In the genomic region with DNA sequence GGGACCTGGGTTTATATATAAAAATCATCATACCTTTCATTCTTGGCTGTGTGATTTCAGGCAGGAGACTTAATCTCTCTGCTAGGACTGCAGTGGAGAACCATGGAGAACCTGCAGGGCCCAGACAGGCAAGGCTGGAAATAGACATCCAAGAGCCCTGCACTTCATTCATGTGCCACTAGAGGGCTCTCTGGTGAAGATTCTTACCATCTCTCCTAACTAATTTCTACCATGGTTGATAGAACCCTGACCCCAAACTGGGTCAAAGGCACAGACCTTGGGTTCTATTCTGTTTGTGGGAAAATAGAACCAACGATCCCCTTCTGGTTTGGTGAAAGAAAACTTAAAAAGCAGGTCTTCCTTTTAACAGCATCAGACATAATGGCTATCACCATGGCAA, we compare ENCODE assay signal across 8 mouse cellular contexts. TPM values are rescaled to one million over a fixed set of nuclear protein-coding genes. Genes with fewer than 3 reads are reported as not detected.
DNase-seq lines count a peak whose midpoint lies in the region; ATAC-seq and TF ChIP-seq lines count a peak whose summit lies in the region.

No protein-coding gene starts in this region.

- no peaks in the 10 kb centered on the region for H3K27me3 ChIP-seq in forebrain, embryonic 12.5 days

- H3K9me3 ChIP-seq in forebrain, embryonic 12.5 days: no peaks in the 10 kb centered on the region

- H3K27ac ChIP-seq in forebrain, embryonic 12.5 days: no peak overlapping the region

- H3K9ac ChIP-seq in forebrain, embryonic 12.5 days: no peak overlapping the region

- peak; percentile 77; the same call in 1 of the 2 replicates for TF ChIP-seq CTCF in brain, embryonic 14.5 days (IDR thresholded peaks at IDR 0.05; ENCODE audit: borderline replicate concordance, extremely low read depth, insufficient read depth, insufficient read length)

- TF ChIP-seq POLR2A in brain, embryonic 14.5 days (IDR thresholded peaks at IDR 0.05; ENCODE audit: borderline replicate concordance, extremely low read depth, insufficient read depth, insufficient read length, poor library complexity, severe bottlenecking): no peak

- WGBS in forebrain, embryonic 12.5 days: 3% methylated on average over 1 of the region's 1 CpGs

- no peak overlapping the region for H3K4me2 ChIP-seq in forebrain, embryonic 12.5 days

- peak; percentile 30; the same call in 1 of the 2 replicates for ATAC-seq in forebrain, embryonic 12.5 days (ENCODE audit: low FRiP score)

- peak; percentile 76 for DNase-seq in adrenal gland, postnatal 10 days
- no peak for DNase-seq in adrenal gland, adult 18-20 months (ENCODE audit: low spot score in 2 of 2)
- DNase-seq in A20 (ENCODE audit: low read depth, low spot score): peak; percentile 72
- DNase-seq in brain, embryonic 14.5 days (ENCODE audit: low read depth): peak; percentile 74
- DNase-seq in kidney, postnatal 14 days: peak; percentile 80
- peak; percentile 68 for DNase-seq in lung, postnatal 25 days (ENCODE audit: low spot score)
- peak; percentile 39 to 67 for DNase-seq in spleen, postnatal 14 days (ENCODE audit: low spot score in 2 of 2)

- no peak overlapping the region for H3K4me3 ChIP-seq in forebrain, embryonic 12.5 days (replicated peaks)

- H3K36me3 ChIP-seq in forebrain, embryonic 12.5 days (replicated peaks): no peaks in the 10 kb centered on the region

- peaks cover 19% of the 10 kb centered on the region for H3K4me1 ChIP-seq in forebrain, embryonic 12.5 days

RNA-seq across cellular contexts. Expression of a gene that starts 6.9 kb away (rescaled TPM):
- total RNA-seq in adrenal gland, postnatal 10 days (2021): 100 to 1,000 TPM; 224 to 252 TPM
- total RNA-seq in adrenal gland, adult 18-20 months (2021): 100 to 1,000 TPM; 227 to 234 TPM
- polyA plus RNA-seq in brain, embryonic 14.5 days (2012; rRNA removed): 580 and 837 TPM in 2 replicates
- polyA plus RNA-seq in forebrain, embryonic 12.5 days (2016; fragmentation: Nextera tagmentation; extraction: Ambion mirVana): 227 and 234 TPM in 2 replicates

RNA-seq across cellular contexts. Expression of a gene that starts 13.6 kb away (rescaled TPM):
- total RNA-seq in adrenal gland, postnatal 10 days (2021): 10 to 100 TPM; 18.3 to 23.9 TPM
- 10 to 100 TPM; 24.4 to 33.3 TPM for total RNA-seq in adrenal gland, adult 18-20 months (2021)
- 44.9 and 96.9 TPM in 2 replicates for polyA plus RNA-seq in brain, embryonic 14.5 days (2012; rRNA removed)
- polyA plus RNA-seq in forebrain, embryonic 12.5 days (2016; fragmentation: Nextera tagmentation; extraction: Ambion mirVana): 52.6 and 53.3 TPM in 2 replicates

RNA-seq across cellular contexts. Expression of a gene that starts 24.6 kb away (rescaled TPM):
- total RNA-seq in adrenal gland, postnatal 10 days (2021): 1 to 10 TPM; 1.2 to 2.0 TPM
- 1 to 10 TPM in 1 of 2 experiments, under 1 TPM in 1; 0.96 to 1.1 TPM for total RNA-seq in adrenal gland, adult 18-20 months (2021)
- polyA plus RNA-seq in brain, embryonic 14.5 days (2012; rRNA removed): 0.47 and 0.75 TPM in 2 replicates
- polyA plus RNA-seq in forebrain, embryonic 12.5 days (2016; fragmentation: Nextera tagmentation; extraction: Ambion mirVana): 0.24 and 0.51 TPM in 2 replicates

RNA-seq across cellular contexts. Expression of a gene that starts 28.6 kb away (rescaled TPM):
- 1 to 10 TPM; 4.5 to 5.1 TPM for total RNA-seq in adrenal gland, postnatal 10 days (2021)
- 1 to 10 TPM; 3.5 to 4.0 TPM for total RNA-seq in adrenal gland, adult 18-20 months (2021)
- 28.0 and 34.5 TPM in 2 replicates for polyA plus RNA-seq in brain, embryonic 14.5 days (2012; rRNA removed)
- polyA plus RNA-seq in forebrain, embryonic 12.5 days (2016; fragmentation: Nextera tagmentation; extraction: Ambion mirVana): 32.3 and 37.0 TPM in 2 replicates

RNA-seq across cellular contexts. Expression of a gene that starts 39.3 kb away (rescaled TPM):
- total RNA-seq in adrenal gland, postnatal 10 days (2021): 1 to 10 TPM in 1 of 2 experiments, under 1 TPM in 1; 0.84 to 2.0 TPM
- total RNA-seq in adrenal gland, adult 18-20 months (2021): under 1 TPM in 1 of 2 experiments, not detected in 1; 0.35 TPM
- polyA plus RNA-seq in brain, embryonic 14.5 days (2012; rRNA removed): 11.5 and 15.5 TPM in 2 replicates
- 14.7 and 16.4 TPM in 2 replicates for polyA plus RNA-seq in forebrain, embryonic 12.5 days (2016; fragmentation: Nextera tagmentation; extraction: Ambion mirVana)

Comparison
In these comparisons a context has a peak if more than half of its experiments do, and no peak if none do; other contexts are left out.
1. DNase-seq: peak in adrenal gland, postnatal 10 days (single experiment), A20 (single experiment), brain, embryonic 14.5 days (single experiment), kidney, postnatal 14 days (single experiment), lung, postnatal 25 days (single experiment) and spleen, postnatal 14 days (2 of 2); none in adrenal gland, adult 18-20 months (0 of 2).